Mouse (Mus musculus) midbrain, postnatal 0 days (tissue): ENCODE measurements around the gene Ang. TPM values are rescaled to one million over a fixed set of nuclear protein-coding genes. Genes with fewer than 3 reads are reported as not detected.

Experiments used
- ATAC-seq: fragments of 200-750 bp; cut with Nextera tagmentation; 2 replicates; pipeline ENCODE4 v1.8.0; 2017; ENCODE audit warnings: moderate number of reproducible peaks, mild to moderate bottlenecking, moderate TSS enrichment, moderate library complexity; ENCODE audit not compliant: low FRiP score
- DNase-seq: peaks from one replicate; pipeline ENCODE4 v3.0.0-alpha.2; 2015; ENCODE audit warnings: low spot score
- H3K27ac ChIP-seq: fragments of 300-500 bp; sonication (generic); 2 replicates; pipeline ENCODE4 v1.5.1; 2014; ENCODE audit warnings: low read depth, mild to moderate bottlenecking, low read length, mixed read lengths
- H3K27me3 ChIP-seq: fragments of 300-500 bp; sonication (generic); 2 replicates; pipeline ENCODE4 v1.6.1; 2014; ENCODE audit warnings: low read length, control low read depth, mixed read lengths; ENCODE audit not compliant: insufficient read depth
- H3K36me3 ChIP-seq: fragments of 300-500 bp; sonication (generic); 2 replicates; pipeline ENCODE4 v1.6.1; 2014; ENCODE audit warnings: low read length, control low read depth, mixed read lengths; ENCODE audit not compliant: insufficient read depth
- H3K4me1 ChIP-seq: fragments of 300-500 bp; sonication (generic); 2 replicates; pipeline ENCODE4 v1.6.1; 2014; ENCODE audit warnings: mild to moderate bottlenecking, control low read depth, antibody characterized with exemption, low read length, mixed read lengths; ENCODE audit not compliant: insufficient read depth
- H3K4me2 ChIP-seq: fragments of 300-500 bp; sonication (generic); 2 replicates; pipeline ENCODE4 v1.6.1; 2014; ENCODE audit warnings: low read depth, mild to moderate bottlenecking, low read length, mixed read lengths; ENCODE audit not compliant: poor library complexity, severe bottlenecking
- H3K4me3 ChIP-seq: fragments of 300-500 bp; sonication (generic); 2 replicates; pipeline ENCODE4 v1.5.1; 2014; ENCODE audit warnings: low read depth, mild to moderate bottlenecking, low read length, moderate library complexity
- H3K9ac ChIP-seq: fragments of 300-500 bp; sonication (generic); replicated peaks from 2 replicates; pipeline ENCODE4 v1.6.1; 2014; ENCODE audit warnings: mild to moderate bottlenecking, low read length, moderate library complexity, mixed read lengths; ENCODE audit not compliant: poor library complexity, severe bottlenecking
- H3K9me3 ChIP-seq: fragments of 300-500 bp; sonication (generic); 2 replicates; pipeline ENCODE4 v1.6.1; 2016; ENCODE audit warnings: low read length, control low read depth
- CTCF ChIP-seq: IDR thresholded peaks from 2 replicates; pipeline ENCODE4 v1.5.1; 2016; ENCODE audit warnings: antibody characterized with exemption, mild to moderate bottlenecking
- WGBS: fragments of 180-500 bp; shearing (Covaris S2); extraction: QIAGEN DNeasy Blood & Tissue Kit; methylation state at CpG from one replicate; pipeline ENCODE4 v1.1.7; 2014; 5-methylcytosine and 5-hydroxymethylcytosine counted together
- polyA plus RNA-seq: library from polyadenylated mRNA; unstranded; fragments of >200 nt; fragmentation: Nextera tagmentation; extraction: Ambion mirVana; gene quantifications from 2 replicates; pipeline ENCODE4 v1.2.1, GENCODE M21; 2015
- total RNA-seq: library from RNA; depleted of rRNA; stranded (reverse); fragments of >200 nt; gene quantifications from 2 replicates; pipeline ENCODE4 v1.2.3, GENCODE M21; 2014

Ang gene
- total and polyA plus RNA-seq, 2 experiments from 2014 or later: 2.1 to 3.3 TPM

DNA sequence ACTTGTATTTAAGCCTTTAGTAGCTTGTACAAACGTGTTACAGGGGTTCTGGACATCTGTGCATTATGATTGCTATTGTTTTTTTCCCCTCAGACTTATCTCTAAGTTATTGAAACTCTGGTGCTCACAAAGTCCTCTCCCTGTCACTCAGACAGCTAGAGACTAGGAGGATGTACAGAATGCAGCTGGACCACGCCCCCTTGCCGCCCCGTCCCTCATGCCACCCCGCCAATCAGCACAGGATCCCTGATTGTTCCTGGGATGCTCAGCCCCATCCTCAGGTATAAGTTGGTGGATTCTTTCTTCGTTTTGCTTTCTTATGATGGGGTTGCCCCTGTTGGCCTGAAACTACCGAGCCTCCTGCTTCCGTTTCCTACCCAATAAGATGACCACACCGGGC lies 22.5 kb downstream of the Ang start:
- Histone ChIP-seq H3K4me3 (no peak overlapping the region), H3K36me3 (no peaks in the 10 kb centered on the region), H3K9ac (no peak overlapping the region), H3K4me1 (no peaks in the 10 kb centered on the region), H3K27ac (no peak overlapping the region), H3K9me3 (0 out of 2 replicates have a peak, but pooled peaks cover 3% of the 10 kb centered on the region), H3K27me3 (no peaks in the 10 kb centered on the region), H3K4me2 (no peak overlapping the region)
- TF ChIP-seq CTCF: no peak
- DNase-seq (no peak), ATAC-seq (no peak)
- WGBS: 35% methylated on average over 9 of the region's 9 CpGs

- Histone ChIP-seq H3K27ac (no peak within 1 kb of the TSS), H3K9ac (no peak within 1 kb of the TSS), H3K27me3 (no peaks in the 10 kb centered on the region), H3K4me3 (no peak within 1 kb of the TSS), H3K36me3 (no peaks in the 10 kb centered on the region), H3K4me1 (no peaks in the 10 kb centered on the region), H3K9me3 (0 out of 2 replicates have a peak, but pooled peaks cover 3% of the 10 kb centered on the region), H3K4me2 (no peak within 1 kb of the TSS)
- ATAC-seq (no peak), DNase-seq (no peak)
- WGBS: 33% methylated on average over 12 of the region's 12 CpGs
- TF ChIP-seq CTCF: no peak
Measured at GRCm38 (mm10) chr14:51113916-51114560, 23.1 kb downstream of the Ang start, which contains the start of gene Eddm3b. Eddm3b (plus strand) TSS chr14:51114426.

DNA sequence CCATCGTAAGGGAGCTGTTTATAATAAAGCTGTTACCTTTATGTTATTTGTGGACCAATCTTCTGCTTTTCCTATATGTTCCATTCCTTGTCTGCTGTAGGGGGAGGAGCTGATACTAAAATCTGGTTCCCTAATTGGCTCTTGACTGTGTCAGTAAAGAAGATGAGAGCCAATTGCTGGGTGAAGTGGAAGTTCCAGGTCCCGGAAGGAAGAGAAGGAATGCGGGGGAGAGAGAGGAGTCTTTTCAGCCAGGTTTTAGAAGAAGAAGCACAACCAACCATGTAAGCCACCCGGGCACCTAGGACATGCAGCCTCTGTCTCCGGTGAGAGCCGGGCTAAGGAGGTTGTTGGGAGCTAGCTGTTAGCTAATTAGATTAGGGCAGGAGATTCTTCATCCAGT lies 34.7 kb downstream of the Ang start:
- WGBS: 80% methylated on average over 6 of the region's 6 CpGs
- Histone ChIP-seq H3K4me1 (no peaks in the 10 kb centered on the region), H3K27me3 (no peaks in the 10 kb centered on the region), H3K9me3 (no peaks in the 10 kb centered on the region), H3K36me3 (no peaks in the 10 kb centered on the region), H3K9ac (no peak overlapping the region), H3K27ac (no peak overlapping the region), H3K4me3 (no peak overlapping the region), H3K4me2 (no peak overlapping the region)
- no peak for TF ChIP-seq CTCF
- no peak for ATAC-seq
- no peak for DNase-seq

- no peak overlapping the region for H3K4me2 ChIP-seq
- no peak overlapping the region for H3K27ac ChIP-seq
- no peak for TF ChIP-seq CTCF
- ATAC-seq: no peak; the same call in 1 of the 2 replicates
- H3K4me3 ChIP-seq: no peak overlapping the region
- no peaks in the 10 kb centered on the region for H3K4me1 ChIP-seq
- H3K9ac ChIP-seq: no peak overlapping the region
- H3K27me3 ChIP-seq: no peaks in the 10 kb centered on the region
- no peaks in the 10 kb centered on the region for H3K36me3 ChIP-seq
- no peaks in the 10 kb centered on the region for H3K9me3 ChIP-seq
- DNase-seq: no peak
- WGBS: 73% methylated on average over 2 of the region's 2 CpGs
Measured at GRCm38 (mm10) chr14:51127648-51128258, 36.8 kb downstream of the Ang start.

GRCm38 (mm10) chr14:51128775-51129623 lies 38.0 kb downstream of the Ang start:
- no peak overlapping the region for H3K9ac ChIP-seq
- ATAC-seq (no peak), DNase-seq (no peak)
- 87% methylated on average over 9 of the region's 9 CpGs for WGBS
- no peaks in the 10 kb centered on the region for H3K9me3 ChIP-seq
- H3K36me3 ChIP-seq: no peaks in the 10 kb centered on the region
- no peaks in the 10 kb centered on the region for H3K4me1 ChIP-seq
- no peak overlapping the region for H3K27ac ChIP-seq
- no peaks in the 10 kb centered on the region for H3K27me3 ChIP-seq
- no peak overlapping the region for H3K4me2 ChIP-seq
- TF ChIP-seq CTCF: no peak
- no peak overlapping the region for H3K4me3 ChIP-seq

DNA sequence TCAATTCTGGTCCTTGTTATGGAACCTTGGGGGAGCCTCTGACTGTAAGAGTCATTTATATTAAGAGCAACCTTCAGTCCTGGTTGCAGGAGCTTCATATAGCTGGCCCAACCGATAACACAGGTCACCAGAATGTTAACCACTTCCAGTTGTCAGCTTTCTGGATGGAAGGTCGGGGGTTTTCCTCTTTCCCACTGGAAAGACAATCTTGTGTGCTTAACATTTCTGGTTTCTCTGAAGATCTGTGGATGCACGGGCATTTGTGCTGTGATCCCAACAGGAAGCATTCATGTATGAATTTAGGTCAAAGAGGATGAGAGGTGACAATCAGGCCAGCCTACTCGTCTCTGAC lies 38.6 kb downstream of the Ang start:
- Histone ChIP-seq H3K4me2 (no peak overlapping the region), H3K9me3 (no peaks in the 10 kb centered on the region), H3K4me3 (no peak overlapping the region), H3K36me3 (no peaks in the 10 kb centered on the region), H3K4me1 (no peaks in the 10 kb centered on the region), H3K27ac (no peak overlapping the region), H3K9ac (no peak overlapping the region), H3K27me3 (no peaks in the 10 kb centered on the region)
- no peak for DNase-seq
- ATAC-seq: no peak
- 80% methylated on average over 4 of the region's 4 CpGs for WGBS
- no peak for TF ChIP-seq CTCF
